Mouse (Mus musculus) lung, embryonic 16.5 days (tissue): ENCODE measurements around the gene Lyl1. TPM values are rescaled to one million over a fixed set of nuclear protein-coding genes. Genes with fewer than 3 reads are reported as not detected.

Experiments used
- ATAC-seq: fragments of 200-750 bp; cut with Nextera tagmentation; 2 replicates; pipeline ENCODE4 v1.8.0; 2017; ENCODE audit warnings: low read depth, mild to moderate bottlenecking, moderate library complexity
- H3K27ac ChIP-seq: fragments of 300-500 bp; sonication (generic); 2 replicates; pipeline ENCODE4 v1.5.1; 2014; ENCODE audit warnings: mild to moderate bottlenecking, control low read depth, low read length
- H3K27me3 ChIP-seq: fragments of 300-500 bp; sonication (generic); 2 replicates; pipeline ENCODE4 v1.6.1; 2014; ENCODE audit warnings: low read depth, low read length, mixed read lengths; ENCODE audit not compliant: control insufficient read depth, insufficient read depth
- H3K36me3 ChIP-seq: fragments of 300-500 bp; sonication (generic); 2 replicates; pipeline ENCODE4 v1.6.1; 2014; ENCODE audit warnings: low read length; ENCODE audit not compliant: control insufficient read depth, insufficient read depth
- H3K4me1 ChIP-seq: fragments of 300-500 bp; sonication (generic); replicated peaks from 2 replicates; pipeline ENCODE4 v1.6.1; 2014; ENCODE audit warnings: low read length, mixed read lengths; ENCODE audit not compliant: control insufficient read depth, insufficient read depth
- H3K4me2 ChIP-seq: fragments of 300-500 bp; sonication (generic); 2 replicates; pipeline ENCODE4 v1.6.1; 2014; ENCODE audit warnings: low read depth, low read length, control low read depth
- H3K4me3 ChIP-seq: fragments of 300-500 bp; sonication (generic); 2 replicates; pipeline ENCODE4 v1.5.1; 2014; ENCODE audit warnings: mild to moderate bottlenecking, low read length, control low read depth
- H3K9ac ChIP-seq: fragments of 300-500 bp; sonication (generic); 2 replicates; pipeline ENCODE4 v1.6.1; 2014; ENCODE audit warnings: low read length, control low read depth
- H3K9me3 ChIP-seq: fragments of 300-500 bp; sonication (generic); 2 replicates; pipeline ENCODE4 v1.6.1; 2016; ENCODE audit warnings: low read length; ENCODE audit not compliant: control insufficient read depth
- WGBS: fragments of 180-500 bp; shearing (Covaris S2); extraction: QIAGEN DNeasy Blood & Tissue Kit; methylation state at CpG from one replicate; pipeline ENCODE4 v1.1.7; 2014; 5-methylcytosine and 5-hydroxymethylcytosine counted together
- polyA plus RNA-seq: library from polyadenylated mRNA; unstranded; fragments of >200 nt; fragmentation: Nextera tagmentation; extraction: Ambion mirVana; gene quantifications from 2 replicates; pipeline ENCODE4 v1.2.1, GENCODE M21; 2015

Lyl1 gene
- polyA plus RNA-seq, 1 experiment from 2014 or later: 12.5 TPM

- Histone ChIP-seq H3K36me3 (peaks cover 9% of the 10 kb centered on the region), H3K4me1 (peaks cover 59% of the 10 kb centered on the region), H3K27ac (peak overlapping the region; percentile 92), H3K27me3 (peaks cover under 1% of the 10 kb centered on the region; the same call in 1 of the 2 replicates), H3K4me2 (no peak overlapping the region), H3K4me3 (no peak overlapping the region), H3K9ac (peak overlapping the region; percentile 44), H3K9me3 (no peaks in the 10 kb centered on the region)
- 4% methylated on average over 3 of the region's 3 CpGs for WGBS
- peak; percentile 57 for ATAC-seq
Observed at GRCm38 (mm10) chr8:84712759-84713120, 11.5 kb downstream of the Lyl1 start.

- Histone ChIP-seq H3K4me3 (no peak overlapping the region), H3K36me3 (peaks cover 9% of the 10 kb centered on the region), H3K9me3 (no peaks in the 10 kb centered on the region), H3K4me1 (peaks cover 53% of the 10 kb centered on the region), H3K4me2 (no peak overlapping the region), H3K27ac (peak overlapping the region; percentile 92), H3K27me3 (no peaks in the 10 kb centered on the region), H3K9ac (peak overlapping the region; percentile 44)
- WGBS: 50% methylated on average over 4 of the region's 4 CpGs
- no peak for ATAC-seq
Observed at GRCm38 (mm10) chr8:84713381-84713780, 12.1 kb downstream of the Lyl1 start.

- no peak for ATAC-seq
- H3K4me3 ChIP-seq: no peak overlapping the region
- H3K27ac ChIP-seq: peak overlapping the region; percentile 92
- H3K4me1 ChIP-seq: peaks cover 49% of the 10 kb centered on the region
- H3K36me3 ChIP-seq: peaks cover 15% of the 10 kb centered on the region
- H3K4me2 ChIP-seq: no peak overlapping the region
- H3K9ac ChIP-seq: peak overlapping the region; percentile 44
- H3K27me3 ChIP-seq: no peaks in the 10 kb centered on the region
- no peaks in the 10 kb centered on the region for H3K9me3 ChIP-seq
- 62% methylated on average over 4 of the region's 4 CpGs for WGBS
Observed at GRCm38 (mm10) chr8:84714161-84714560, 12.9 kb downstream of the Lyl1 start.

GRCm38 (mm10) chr8:84715893-84716468 lies 14.7 kb downstream of the Lyl1 start:
- ATAC-seq: no peak
- H3K4me2 ChIP-seq: no peak overlapping the region
- H3K4me1 ChIP-seq: peaks cover 42% of the 10 kb centered on the region
- no peaks in the 10 kb centered on the region for H3K9me3 ChIP-seq
- H3K27ac ChIP-seq: no peak overlapping the region
- no peak overlapping the region for H3K4me3 ChIP-seq
- no peaks in the 10 kb centered on the region for H3K27me3 ChIP-seq
- H3K36me3 ChIP-seq: peaks cover 21% of the 10 kb centered on the region
- no peak overlapping the region; the same call in 1 of the 2 replicates for H3K9ac ChIP-seq
- 45% methylated on average over 27 of the region's 27 CpGs for WGBS

GRCm38 (mm10) chr8:84716790-84717189 lies 15.5 kb downstream of the Lyl1 start:
- Histone ChIP-seq H3K9me3 (no peaks in the 10 kb centered on the region), H3K4me2 (no peak overlapping the region), H3K4me3 (no peak overlapping the region), H3K27me3 (no peaks in the 10 kb centered on the region), H3K27ac (no peak overlapping the region), H3K9ac (no peak overlapping the region), H3K4me1 (peaks cover 37% of the 10 kb centered on the region), H3K36me3 (peaks cover 28% of the 10 kb centered on the region)
- WGBS: 90% methylated on average over 11 of the region's 11 CpGs
- no peak for ATAC-seq

GRCm38 (mm10) chr8:84718476-84718875 lies 17.2 kb downstream of the Lyl1 start:
- H3K4me2 ChIP-seq: no peak overlapping the region
- H3K27ac ChIP-seq: no peak overlapping the region
- H3K4me3 ChIP-seq: no peak overlapping the region
- H3K27me3 ChIP-seq: no peaks in the 10 kb centered on the region
- H3K9ac ChIP-seq: no peak overlapping the region
- peaks cover 39% of the 10 kb centered on the region for H3K4me1 ChIP-seq
- WGBS: 87% methylated on average over 5 of the region's 5 CpGs
- H3K9me3 ChIP-seq: no peaks in the 10 kb centered on the region
- no peak for ATAC-seq
- H3K36me3 ChIP-seq: peaks cover 30% of the 10 kb centered on the region

- WGBS: 82% methylated on average over 5 of the region's 5 CpGs
- H3K4me3 ChIP-seq: no peak overlapping the region
- ATAC-seq: no peak
- no peak overlapping the region for H3K9ac ChIP-seq
- H3K9me3 ChIP-seq: no peaks in the 10 kb centered on the region
- H3K27me3 ChIP-seq: no peaks in the 10 kb centered on the region
- no peak overlapping the region for H3K27ac ChIP-seq
- no peak overlapping the region for H3K4me2 ChIP-seq
- peaks cover 39% of the 10 kb centered on the region for H3K4me1 ChIP-seq
- peaks cover 30% of the 10 kb centered on the region for H3K36me3 ChIP-seq
Observed at GRCm38 (mm10) chr8:84718959-84719690, 17.9 kb downstream of the Lyl1 start.

GRCm38 (mm10) chr8:84722530-84722849 lies 21.2 kb downstream of the Lyl1 start:
- peaks cover 35% of the 10 kb centered on the region for H3K36me3 ChIP-seq
- H3K4me2 ChIP-seq: peak overlapping the region; percentile 30; the same call in 1 of the 2 replicates

GRCm38 (mm10) chr8:84722850-84723570 lies 21.8 kb downstream of the Lyl1 start, which contains the start of gene G430095P16Rik:
Gene G430095P16Rik, plus strand, starts transcription at chr8:84723007.
- Histone ChIP-seq H3K9ac (peak within 1 kb of the TSS; percentile 59), H3K36me3 (peaks cover 35% of the 10 kb centered on the region), H3K9me3 (no peaks in the 10 kb centered on the region), H3K27ac (peak within 1 kb of the TSS; percentile 96), H3K27me3 (no peaks in the 10 kb centered on the region), H3K4me1 (peaks cover 64% of the 10 kb centered on the region), H3K4me3 (0 out of 2 replicates have a peak within 1 kb of the TSS, but pooled peaks have one; percentile 4), H3K4me2 (peak within 1 kb of the TSS; percentile 30)
- ATAC-seq: peak; percentile 91
- WGBS: 3% methylated on average over 10 of the region's 10 CpGs

More at GRCm38 (mm10) chr8:84722530-84722849, 21.2 kb downstream of the Lyl1 start:
- peak overlapping the region; percentile 96 for H3K27ac ChIP-seq
- peaks cover 60% of the 10 kb centered on the region for H3K4me1 ChIP-seq
- H3K9me3 ChIP-seq: no peaks in the 10 kb centered on the region
- H3K27me3 ChIP-seq: no peaks in the 10 kb centered on the region
- ATAC-seq: no peak
- WGBS: 29% methylated on average over 6 of the region's 6 CpGs
- no peak overlapping the region for H3K4me3 ChIP-seq
- H3K9ac ChIP-seq: peak overlapping the region; percentile 59
